Mouse (Mus musculus): ENCODE results near the gene Grm4. TPM values are rescaled to one million over a fixed set of nuclear protein-coding genes. Genes with fewer than 3 reads are reported as not detected.

Grm4 gene
- polyA plus RNA-seq, 1 experiment from 2014 or later: 0.13 TPM

DNA sequence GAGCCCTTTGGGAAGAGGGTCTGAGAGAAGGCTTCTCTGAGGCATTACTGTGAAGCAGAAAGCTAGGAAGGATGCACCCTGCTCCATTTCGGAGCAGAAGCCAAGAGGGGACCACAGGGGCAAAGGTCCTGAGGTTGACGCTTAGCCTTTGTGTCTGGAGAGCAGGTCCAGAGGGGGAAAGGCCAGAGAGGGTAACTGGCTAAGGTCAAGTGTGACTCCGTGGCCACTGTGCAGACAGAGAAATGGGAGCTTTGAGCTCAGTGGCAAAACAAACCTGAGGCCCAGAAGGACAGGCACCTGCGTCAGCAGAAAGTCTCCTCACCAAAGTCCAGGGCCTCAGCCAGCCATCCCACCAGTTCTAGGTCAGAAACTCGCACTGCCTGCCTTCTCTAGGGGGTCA, 12.7 kb downstream of the Grm4 start:
- H3K4me3 ChIP-seq (ENCODE audit: low read length): no peak overlapping the region
- 61% methylated on average over 5 of the region's 5 CpGs for WGBS
- H3K4me2 ChIP-seq (ENCODE audit: low read depth, low read length): no peak overlapping the region
- H3K9me3 ChIP-seq (ENCODE audit: control insufficient read depth, low read length): no peaks in the 10 kb centered on the region
- H3K36me3 ChIP-seq (ENCODE audit: control insufficient read depth, insufficient read depth, low read length): no peaks in the 10 kb centered on the region
- ATAC-seq (ENCODE audit: low read depth): no peak
- H3K27me3 ChIP-seq (ENCODE audit: control insufficient read depth, insufficient read depth, low read depth, low read length): peaks cover 60% of the 10 kb centered on the region
- H3K4me1 ChIP-seq (replicated peaks; ENCODE audit: control insufficient read depth, insufficient read depth, low read length): peaks cover 13% of the 10 kb centered on the region
- no peak overlapping the region for H3K9ac ChIP-seq (ENCODE audit: low read length)
- no peak overlapping the region for H3K27ac ChIP-seq (ENCODE audit: low read length)

DNA sequence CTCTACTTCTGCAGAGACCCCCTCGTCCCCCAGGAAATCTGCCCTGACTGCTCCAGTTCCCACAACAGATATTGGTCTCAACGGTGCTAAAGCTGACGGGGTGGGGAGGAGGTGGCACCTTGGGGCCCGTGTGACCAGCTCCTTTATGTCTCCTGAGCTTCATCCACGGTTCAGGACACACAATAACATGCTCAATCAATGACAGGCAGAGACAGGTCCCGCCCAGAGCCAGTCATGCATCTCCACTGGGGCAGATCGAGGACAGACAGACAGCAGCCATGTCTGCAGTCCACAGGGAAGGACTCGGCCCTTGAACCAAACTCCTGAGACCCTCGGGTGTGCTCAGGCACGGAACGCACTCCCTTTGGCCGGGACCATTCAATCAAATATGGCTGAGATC, 13.2 kb downstream of the Grm4 start:
- no peak overlapping the region for H3K27ac ChIP-seq (ENCODE audit: low read length)
- H3K36me3 ChIP-seq (ENCODE audit: control insufficient read depth, insufficient read depth, low read length): no peaks in the 10 kb centered on the region
- ATAC-seq (ENCODE audit: low read depth): no peak
- H3K9ac ChIP-seq (ENCODE audit: low read length): no peak overlapping the region
- H3K9me3 ChIP-seq (ENCODE audit: control insufficient read depth, low read length): no peaks in the 10 kb centered on the region
- 56% methylated on average over 12 of the region's 12 CpGs for WGBS
- no peak overlapping the region for H3K4me3 ChIP-seq (ENCODE audit: low read length)
- H3K4me1 ChIP-seq (replicated peaks; ENCODE audit: control insufficient read depth, insufficient read depth, low read length): peaks cover 10% of the 10 kb centered on the region
- H3K27me3 ChIP-seq (ENCODE audit: control insufficient read depth, insufficient read depth, low read depth, low read length): peaks cover 57% of the 10 kb centered on the region
- no peak overlapping the region for H3K4me2 ChIP-seq (ENCODE audit: low read depth, low read length)

DNA sequence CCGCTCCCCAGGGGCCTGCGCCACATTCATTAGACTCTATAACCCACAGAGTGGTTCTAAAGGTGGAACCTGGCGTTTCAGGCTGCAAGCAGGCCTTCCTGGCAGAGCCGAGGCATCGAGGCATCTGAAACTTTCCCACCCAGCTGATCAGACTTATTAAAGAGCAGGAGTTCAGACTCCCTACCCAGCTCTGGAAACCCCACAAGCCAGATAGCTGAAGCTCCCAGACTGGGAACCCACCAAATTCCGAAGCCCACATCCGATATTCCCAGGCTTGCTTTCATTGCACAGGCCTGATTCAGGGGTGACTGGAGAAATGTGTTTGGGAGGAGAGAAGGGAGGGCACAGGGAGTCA, 13.6 kb downstream of the Grm4 start:
- Histone ChIP-seq H3K9me3 (ENCODE audit: control insufficient read depth, low read length) (no peaks in the 10 kb centered on the region), H3K4me1 (replicated peaks; ENCODE audit: control insufficient read depth, insufficient read depth, low read length) (peaks cover 7% of the 10 kb centered on the region; the same call in 1 of the 2 replicates), H3K4me3 (ENCODE audit: low read length) (no peak overlapping the region), H3K9ac (ENCODE audit: low read length) (no peak overlapping the region), H3K36me3 (ENCODE audit: control insufficient read depth, insufficient read depth, low read length) (no peaks in the 10 kb centered on the region), H3K4me2 (ENCODE audit: low read depth, low read length) (no peak overlapping the region), H3K27ac (ENCODE audit: low read length) (no peak overlapping the region), H3K27me3 (ENCODE audit: control insufficient read depth, insufficient read depth, low read depth, low read length) (peaks cover 57% of the 10 kb centered on the region)
- WGBS: 84% methylated on average over 7 of the region's 7 CpGs
- ATAC-seq (ENCODE audit: low read depth): no peak

DNA sequence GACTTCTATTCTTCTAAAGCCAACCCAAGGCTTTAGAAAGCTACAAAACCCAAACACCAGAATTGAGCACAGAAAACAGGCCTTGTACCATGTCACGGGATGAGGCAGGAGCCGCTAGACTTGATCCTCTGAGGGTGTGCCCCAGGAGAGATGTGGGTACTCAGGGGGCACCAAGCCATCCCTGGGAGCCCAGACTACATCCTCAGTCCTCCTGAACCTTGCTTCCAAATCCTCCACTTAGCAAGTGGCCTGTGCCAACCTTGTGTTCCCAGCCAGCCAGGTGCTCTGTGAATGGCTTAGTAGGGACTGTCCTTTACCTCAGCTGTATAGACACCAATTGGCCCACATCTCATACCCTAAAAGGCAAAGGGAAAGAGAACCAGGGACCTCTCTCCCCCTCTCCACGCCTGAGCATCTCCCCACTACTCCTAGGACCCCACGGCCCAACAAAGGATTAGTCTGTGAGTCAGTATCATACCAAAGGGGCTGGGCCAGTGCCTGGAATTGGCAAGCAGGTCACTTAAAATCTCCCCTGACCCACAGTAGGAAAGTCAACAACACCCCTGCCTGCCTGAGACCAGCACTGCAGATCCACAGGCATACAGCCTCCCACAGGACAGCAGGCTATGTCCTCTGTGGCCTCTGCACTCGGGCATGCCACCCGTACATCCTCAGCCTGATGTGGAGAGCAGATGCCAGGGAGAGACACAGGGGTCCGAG, 14.2 kb downstream of the Grm4 start:
- Histone ChIP-seq H3K4me3 (ENCODE audit: low read length) (no peak overlapping the region), H3K27ac (ENCODE audit: low read length) (no peak overlapping the region), H3K36me3 (ENCODE audit: control insufficient read depth, insufficient read depth, low read length) (no peaks in the 10 kb centered on the region), H3K4me1 (replicated peaks; ENCODE audit: control insufficient read depth, insufficient read depth, low read length) (peaks cover 2% of the 10 kb centered on the region; the same call in 1 of the 2 replicates), H3K4me2 (ENCODE audit: low read depth, low read length) (no peak overlapping the region), H3K9ac (ENCODE audit: low read length) (no peak overlapping the region), H3K9me3 (ENCODE audit: control insufficient read depth, low read length) (no peaks in the 10 kb centered on the region), H3K27me3 (ENCODE audit: control insufficient read depth, insufficient read depth, low read depth, low read length) (peaks cover 53% of the 10 kb centered on the region)
- 81% methylated on average over 7 of the region's 7 CpGs for WGBS
- ATAC-seq (ENCODE audit: low read depth): no peak

DNA sequence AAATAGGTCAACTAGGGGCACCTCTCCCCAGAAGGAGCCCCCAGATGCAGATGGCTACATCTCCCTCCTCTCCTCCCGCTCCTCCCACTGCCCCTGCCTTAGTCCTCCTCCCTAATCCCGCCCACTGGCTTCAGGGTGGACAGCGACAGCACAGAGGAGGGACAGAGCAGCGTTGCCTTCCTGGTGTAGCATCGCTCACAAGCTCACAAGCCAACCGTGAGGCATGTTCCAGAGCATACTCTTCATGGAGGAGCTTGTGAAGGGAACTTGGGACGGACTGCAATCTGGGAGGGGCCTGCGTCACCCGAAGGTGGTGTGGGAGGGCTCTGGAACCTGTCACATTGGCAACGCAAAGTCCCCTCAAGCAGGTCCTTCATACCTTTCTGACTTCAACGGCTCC, 14.8 kb downstream of the Grm4 start:
- 40% methylated on average over 11 of the region's 11 CpGs for WGBS
- Histone ChIP-seq H3K36me3 (ENCODE audit: control insufficient read depth, insufficient read depth, low read length) (no peaks in the 10 kb centered on the region), H3K27me3 (ENCODE audit: control insufficient read depth, insufficient read depth, low read depth, low read length) (peaks cover 50% of the 10 kb centered on the region), H3K4me2 (ENCODE audit: low read depth, low read length) (no peak overlapping the region), H3K4me1 (replicated peaks; ENCODE audit: control insufficient read depth, insufficient read depth, low read length) (no peaks in the 10 kb centered on the region), H3K9ac (ENCODE audit: low read length) (no peak overlapping the region), H3K27ac (ENCODE audit: low read length) (no peak overlapping the region), H3K4me3 (ENCODE audit: low read length) (no peak overlapping the region), H3K9me3 (ENCODE audit: control insufficient read depth, low read length) (no peaks in the 10 kb centered on the region)
- no peak for ATAC-seq (ENCODE audit: low read depth)

DNA sequence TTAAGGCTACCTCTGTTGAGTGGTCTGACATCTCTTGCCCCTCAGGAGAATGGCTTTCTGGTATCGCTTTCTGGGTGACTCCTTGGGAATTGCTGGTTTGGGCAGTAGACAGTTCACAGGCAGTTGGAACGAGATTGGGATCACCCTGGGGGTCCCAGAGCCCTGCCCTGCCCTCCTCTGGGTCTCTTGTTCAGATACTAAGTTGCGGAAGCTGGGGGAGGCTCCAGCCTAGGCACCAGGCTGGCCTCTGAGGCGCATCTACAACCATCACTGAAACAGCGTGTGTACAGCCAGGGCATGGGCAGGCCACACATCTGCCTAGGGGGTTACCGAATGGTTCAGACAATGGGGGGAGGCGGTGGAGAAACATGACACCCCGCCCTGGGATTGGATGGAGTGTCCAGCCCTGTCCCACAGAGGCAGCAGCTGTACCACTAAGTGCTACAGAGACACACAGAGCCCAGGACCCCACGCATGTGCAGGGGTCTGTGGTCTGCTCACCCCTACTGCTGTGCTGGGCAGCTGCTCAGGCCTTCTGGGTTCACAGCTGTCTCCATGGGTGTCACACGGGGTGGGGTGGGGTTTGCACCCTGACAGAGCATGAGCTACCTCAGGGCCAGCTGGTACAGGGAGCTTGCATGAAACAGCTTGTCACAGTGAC, 15.9 kb downstream of the Grm4 start:
- Histone ChIP-seq H3K27me3 (ENCODE audit: control insufficient read depth, insufficient read depth, low read depth, low read length) (peaks cover 40% of the 10 kb centered on the region), H3K4me3 (ENCODE audit: low read length) (no peak overlapping the region), H3K4me2 (ENCODE audit: low read depth, low read length) (no peak overlapping the region), H3K9ac (ENCODE audit: low read length) (no peak overlapping the region), H3K27ac (ENCODE audit: low read length) (no peak overlapping the region), H3K36me3 (ENCODE audit: control insufficient read depth, insufficient read depth, low read length) (no peaks in the 10 kb centered on the region), H3K9me3 (ENCODE audit: control insufficient read depth, low read length) (no peaks in the 10 kb centered on the region), H3K4me1 (replicated peaks; ENCODE audit: control insufficient read depth, insufficient read depth, low read length) (no peaks in the 10 kb centered on the region)
- ATAC-seq (ENCODE audit: low read depth): peak; percentile 77
- 23% methylated on average over 10 of the region's 10 CpGs for WGBS

DNA sequence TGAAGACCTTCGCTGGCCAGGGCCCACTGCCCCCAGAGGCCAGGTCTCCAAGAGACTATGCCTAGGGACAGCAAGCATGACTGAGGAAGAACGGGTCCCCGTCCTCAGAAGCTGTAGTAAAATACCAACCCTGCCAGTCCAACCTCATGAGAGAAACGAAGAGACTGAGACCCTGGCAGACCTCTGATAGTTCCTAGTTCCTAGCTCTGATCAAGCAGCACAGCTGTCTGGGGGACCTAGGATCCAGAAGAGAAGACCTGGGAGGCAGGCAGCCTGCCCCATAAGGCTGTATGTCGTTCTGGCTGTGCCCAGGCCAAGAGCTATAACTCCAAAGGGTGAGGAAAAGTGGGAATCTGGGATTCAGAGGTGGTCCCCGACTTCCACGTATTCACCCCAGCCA, 17.3 kb downstream of the Grm4 start:
- Histone ChIP-seq H3K9ac (ENCODE audit: low read length) (no peak overlapping the region), H3K4me3 (ENCODE audit: low read length) (no peak overlapping the region), H3K27ac (ENCODE audit: low read length) (no peak overlapping the region), H3K4me2 (ENCODE audit: low read depth, low read length) (no peak overlapping the region), H3K27me3 (ENCODE audit: control insufficient read depth, insufficient read depth, low read depth, low read length) (peaks cover 29% of the 10 kb centered on the region), H3K9me3 (ENCODE audit: control insufficient read depth, low read length) (no peaks in the 10 kb centered on the region), H3K36me3 (ENCODE audit: control insufficient read depth, insufficient read depth, low read length) (no peaks in the 10 kb centered on the region), H3K4me1 (replicated peaks; ENCODE audit: control insufficient read depth, insufficient read depth, low read length) (no peaks in the 10 kb centered on the region)
- 55% methylated on average over 7 of the region's 7 CpGs for WGBS
- no peak for ATAC-seq (ENCODE audit: low read depth)

DNA sequence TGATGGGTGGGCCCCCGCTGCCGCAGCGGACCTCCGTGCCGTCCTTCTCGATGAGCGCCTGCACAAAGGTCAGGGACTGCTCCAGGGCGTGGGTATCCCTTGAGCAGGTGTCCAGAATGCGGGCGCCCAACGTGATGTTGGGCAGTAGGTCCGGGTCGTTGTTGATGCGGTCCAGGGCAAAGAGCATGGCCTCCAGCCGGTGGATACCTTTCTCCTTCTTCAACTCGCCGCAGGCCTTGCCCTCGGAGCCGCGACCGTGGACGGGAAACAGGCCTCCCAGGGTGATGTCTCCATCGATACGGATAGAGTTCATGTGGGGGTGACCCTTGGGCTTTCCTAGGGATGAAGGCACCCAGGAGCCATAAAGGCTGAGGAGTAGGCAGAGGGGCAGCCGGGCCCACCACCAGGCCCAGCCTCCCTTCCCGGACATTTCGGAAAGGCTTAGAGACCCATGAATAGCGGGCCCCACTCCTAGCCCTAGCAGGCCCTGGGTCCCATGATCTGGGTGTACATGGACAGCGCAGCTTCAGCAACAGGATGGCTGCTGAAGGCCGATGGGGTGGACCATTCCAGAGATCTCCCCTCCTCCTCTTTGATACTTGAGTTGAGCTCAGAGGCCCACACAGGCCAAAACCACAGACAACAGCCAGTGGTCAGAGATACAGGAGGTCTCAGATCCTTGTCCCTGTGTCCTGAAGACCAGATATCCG, 18.3 kb downstream of the Grm4 start:
- ATAC-seq (ENCODE audit: low read depth): no peak
- 51% methylated on average over 31 of the region's 31 CpGs for WGBS
- Histone ChIP-seq H3K4me1 (replicated peaks; ENCODE audit: control insufficient read depth, insufficient read depth, low read length) (no peaks in the 10 kb centered on the region), H3K27me3 (ENCODE audit: control insufficient read depth, insufficient read depth, low read depth, low read length) (peaks cover 25% of the 10 kb centered on the region), H3K27ac (ENCODE audit: low read length) (no peak overlapping the region), H3K9me3 (ENCODE audit: control insufficient read depth, low read length) (no peaks in the 10 kb centered on the region), H3K9ac (ENCODE audit: low read length) (no peak overlapping the region), H3K36me3 (ENCODE audit: control insufficient read depth, insufficient read depth, low read length) (no peaks in the 10 kb centered on the region), H3K4me3 (ENCODE audit: low read length) (no peak overlapping the region), H3K4me2 (ENCODE audit: low read depth, low read length) (no peak overlapping the region)

DNA sequence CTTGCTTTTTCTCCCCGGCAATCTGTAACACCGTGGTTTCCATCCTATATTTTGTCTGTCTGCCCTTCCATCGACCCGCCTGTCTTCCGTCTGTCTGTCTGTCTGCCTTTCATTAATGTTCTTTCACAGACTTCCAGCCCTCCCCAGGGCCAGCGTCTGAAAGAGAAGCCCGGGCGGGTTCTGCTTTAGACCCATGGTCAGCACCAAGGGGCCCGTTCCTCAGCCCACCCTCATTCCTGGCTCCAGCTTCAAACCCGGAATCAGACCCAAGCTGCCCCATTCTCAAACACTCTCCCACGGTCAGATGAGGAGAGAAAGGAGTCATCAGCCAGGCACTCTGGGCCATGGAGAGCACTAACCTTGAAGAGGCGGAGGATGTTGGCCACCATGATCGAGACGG, 18.9 kb downstream of the Grm4 start:
- no peak overlapping the region for H3K9ac ChIP-seq (ENCODE audit: low read length)
- peaks cover 25% of the 10 kb centered on the region for H3K27me3 ChIP-seq (ENCODE audit: control insufficient read depth, insufficient read depth, low read depth, low read length)
- H3K4me3 ChIP-seq (ENCODE audit: low read length): no peak overlapping the region

More for the DNA sequence above, 18.9 kb downstream of the Grm4 start:
- Histone ChIP-seq H3K36me3 (ENCODE audit: control insufficient read depth, insufficient read depth, low read length) (no peaks in the 10 kb centered on the region), H3K4me1 (replicated peaks; ENCODE audit: control insufficient read depth, insufficient read depth, low read length) (no peaks in the 10 kb centered on the region), H3K9me3 (ENCODE audit: control insufficient read depth, low read length) (no peaks in the 10 kb centered on the region), H3K27ac (ENCODE audit: low read length) (no peak overlapping the region), H3K4me2 (ENCODE audit: low read depth, low read length) (no peak overlapping the region)
- no peak for ATAC-seq (ENCODE audit: low read depth)
- 28% methylated on average over 14 of the region's 14 CpGs for WGBS

Data from lung, embryonic 16.5 days (tissue).